Mouse (Mus musculus): ENCODE results near the gene Ybx1.

Gene Ybx1

DNA sequence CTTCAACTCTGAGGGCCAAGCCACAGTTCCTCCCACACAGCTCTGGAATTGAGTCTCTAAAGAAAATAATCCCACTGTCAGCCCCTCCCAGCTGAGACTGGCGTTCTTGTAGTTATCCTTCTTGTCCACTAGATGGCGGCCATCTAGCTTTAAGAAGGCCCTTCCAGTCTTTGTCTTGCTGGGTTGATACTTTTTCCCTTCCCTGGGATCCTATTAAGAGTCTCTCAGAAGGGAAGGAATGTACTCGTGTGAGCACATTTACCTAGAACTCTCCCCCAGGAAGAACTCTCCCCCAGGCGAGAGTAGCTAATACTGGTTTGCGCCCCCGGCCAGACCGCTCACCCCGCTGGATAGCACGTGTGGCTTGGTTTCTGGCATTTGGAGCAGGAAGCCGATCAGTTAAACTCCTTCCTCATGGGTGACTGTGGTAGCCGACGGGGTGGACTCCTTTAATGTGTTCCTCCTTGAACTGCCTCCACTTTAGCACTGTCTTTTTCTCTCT is 55.2 kb downstream of the Ybx1 start:
- DNase-seq (ENCODE audit: extremely low read depth, insufficient read length, low spot score), result peak; percentile 51

DNA sequence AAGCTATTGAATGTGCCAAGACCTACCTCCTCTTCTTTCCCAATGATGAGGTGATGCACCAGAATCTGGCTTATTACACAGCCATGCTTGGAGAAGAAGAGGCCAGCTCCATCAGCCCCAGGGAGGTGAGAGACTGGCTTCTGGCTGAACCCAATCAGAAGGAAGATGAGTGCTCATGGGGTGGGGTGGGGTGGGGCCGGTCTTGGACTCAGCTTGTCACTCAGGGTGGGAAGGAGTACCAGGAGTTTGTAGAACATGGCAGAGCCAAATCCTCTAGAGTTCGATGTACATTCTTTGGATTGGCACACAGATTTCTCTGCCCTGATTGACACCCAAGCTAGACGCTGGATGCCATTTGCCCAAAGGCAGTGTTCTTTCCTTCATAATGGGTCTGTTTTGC is 55.7 kb downstream of the Ybx1 start:
- no peak for DNase-seq (ENCODE audit: extremely low read depth, insufficient read length, low spot score)

DNA sequence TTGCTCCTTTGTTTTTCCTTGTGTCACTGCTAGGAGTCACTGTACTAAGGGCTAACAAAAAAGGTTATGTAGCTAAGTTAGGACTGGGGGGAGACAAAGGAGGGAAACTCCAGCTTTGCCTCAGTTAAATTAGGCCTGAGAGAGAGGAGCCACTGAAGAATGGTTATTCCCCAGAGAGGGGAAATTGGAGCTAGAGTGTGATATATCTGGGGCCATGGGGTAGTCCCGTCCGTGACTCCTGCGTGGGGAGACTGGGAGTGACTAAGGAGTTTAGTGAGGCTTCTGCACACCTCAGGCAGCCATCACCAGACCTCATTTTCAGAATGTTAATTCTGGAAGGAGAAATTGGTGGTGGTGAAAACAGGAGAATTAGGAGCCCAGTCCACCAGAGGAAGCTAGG is 60.1 kb downstream of the Ybx1 start:
- DNase-seq (ENCODE audit: extremely low read depth, insufficient read length, low spot score), result no peak

DNA sequence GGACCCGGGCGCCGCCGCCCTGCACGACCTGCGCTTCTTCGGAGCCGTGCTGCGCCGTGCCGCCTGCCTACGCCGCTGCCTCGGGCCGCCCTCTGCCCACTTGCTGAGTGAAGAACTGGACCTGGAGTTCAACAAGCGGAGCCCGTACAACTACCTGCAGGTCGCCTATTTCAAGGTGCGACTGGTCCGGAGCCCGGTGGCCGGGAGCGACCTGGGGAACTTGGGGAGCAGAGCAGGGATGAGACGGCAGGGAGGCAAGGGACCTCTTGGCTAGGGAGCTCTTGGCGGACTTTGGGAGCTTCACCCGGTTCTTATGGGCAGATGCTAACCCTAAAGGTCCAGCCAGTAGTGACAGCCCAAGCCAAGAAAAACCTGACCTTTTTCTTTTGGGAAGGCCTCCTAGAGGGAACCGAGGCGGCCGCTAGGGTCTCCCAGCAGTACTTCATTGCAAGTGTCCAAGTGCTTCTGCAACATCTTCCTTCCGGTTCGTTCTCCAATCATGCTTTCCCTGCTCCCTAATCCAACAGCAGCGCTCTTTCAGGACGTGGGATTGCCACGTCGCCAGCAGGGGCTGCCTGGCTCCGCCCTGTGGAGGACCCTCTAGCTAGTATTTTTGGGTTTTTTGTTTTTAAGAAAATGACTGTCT is 61.0 kb downstream of the Ybx1 start:
- DNase-seq (ENCODE audit: extremely low read depth, insufficient read length, low spot score), result peak; percentile 62

DNA sequence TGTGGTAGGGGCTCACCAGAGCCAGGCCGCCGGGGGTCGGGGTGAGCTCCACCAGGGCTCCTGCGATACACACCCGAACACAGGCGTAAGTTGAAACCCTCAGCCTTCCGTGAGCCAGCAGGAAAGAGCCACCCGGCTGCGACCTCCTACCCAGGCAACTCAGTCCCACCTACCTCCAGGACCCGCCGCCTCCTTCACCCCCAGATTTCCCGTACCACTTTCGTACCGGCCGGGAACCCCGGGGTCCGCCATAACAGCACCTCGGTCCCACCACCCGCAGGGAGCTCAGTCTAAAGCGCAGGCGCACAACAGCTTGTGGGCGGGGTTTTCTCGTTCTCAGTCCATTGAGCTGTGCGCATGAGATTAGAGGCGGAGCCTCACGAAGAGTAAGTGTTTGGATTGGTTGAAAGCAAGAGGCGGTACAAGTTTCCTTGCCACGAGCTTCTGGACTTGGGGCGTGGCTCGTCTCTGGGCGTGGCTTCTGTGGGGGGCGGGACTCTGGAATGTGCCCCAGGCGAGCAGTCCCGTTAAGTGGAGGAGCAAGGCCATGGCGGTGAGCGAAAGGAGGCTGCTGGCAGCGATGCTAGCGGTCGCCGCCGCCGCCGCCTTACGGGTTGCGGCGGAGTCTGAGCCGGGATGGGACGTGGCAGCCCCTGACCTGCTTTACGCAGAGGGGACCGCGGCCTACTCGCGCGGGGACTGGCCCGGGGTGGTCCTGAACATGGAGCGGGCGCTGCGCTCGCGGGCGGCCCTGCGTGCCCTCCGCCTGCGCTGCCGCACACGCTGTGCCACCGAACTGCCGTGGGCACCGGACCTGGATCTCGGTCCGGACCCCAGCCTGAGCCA is 61.8 kb downstream of the Ybx1 start, which contains the start of the genes AU022252 and P3h1:
TSS of gene AU022252 (minus strand) at position 303 of the 846 bp plus-strand sequence.
TSS of gene P3h1 (plus strand) at position 506 of the 846 bp plus-strand sequence.
- DNase-seq (ENCODE audit: extremely low read depth, insufficient read length, low spot score), result peak; percentile 96
